Mouse (Mus musculus): ENCODE data around the gene Trex1. TPM values are rescaled to one million over a fixed set of nuclear protein-coding genes. Genes with fewer than 3 reads are reported as not detected.

Trex1 gene
- polyA plus RNA-seq, 1 experiment from 2014 or later = 16.1 TPM

- H3K27me3 ChIP-seq (replicated peaks; ENCODE audit: control insufficient read depth, insufficient read depth, low read length) = no peaks in the 10 kb centered on the region
- no peak overlapping the region for H3K4me2 ChIP-seq (replicated peaks; ENCODE audit: low read depth)
- H3K36me3 ChIP-seq (ENCODE audit: control insufficient read depth, insufficient read depth) = peaks cover 18% of the 10 kb centered on the region
- H3K4me1 ChIP-seq (replicated peaks; ENCODE audit: control insufficient read depth, insufficient read depth, low read length) = peaks cover 7% of the 10 kb centered on the region; the same call in 1 of the 2 replicates
- 79% methylated on average over 6 of the region's 6 CpGs for WGBS
- no peak overlapping the region for H3K9ac ChIP-seq (ENCODE audit: low read depth, low read length)
- H3K4me3 ChIP-seq (ENCODE audit: low read depth, low read length) = no peak overlapping the region
- H3K9me3 ChIP-seq (ENCODE audit: control insufficient read depth) = no peaks in the 10 kb centered on the region
- H3K27ac ChIP-seq (ENCODE audit: low read depth, low read length) = no peak overlapping the region
- no peak for TF ChIP-seq CTCF (IDR thresholded peaks at IDR 0.05; ENCODE audit: low read depth)
- ATAC-seq = no peak
Observed at GRCm38 (mm10) chr9:109032435-109032834, 27.1 kb downstream of the Trex1 start.

GRCm38 (mm10) chr9:109031686-109032085 is 27.8 kb downstream of the Trex1 start:
- H3K4me2 ChIP-seq (replicated peaks; ENCODE audit: low read depth) = no peak overlapping the region
- peaks cover 25% of the 10 kb centered on the region for H3K36me3 ChIP-seq (ENCODE audit: control insufficient read depth, insufficient read depth)
- no peak overlapping the region for H3K27ac ChIP-seq (ENCODE audit: low read depth, low read length)
- no peak overlapping the region for H3K9ac ChIP-seq (ENCODE audit: low read depth, low read length)
- H3K27me3 ChIP-seq (replicated peaks; ENCODE audit: control insufficient read depth, insufficient read depth, low read length) = no peaks in the 10 kb centered on the region
- 89% methylated on average over 8 of the region's 8 CpGs for WGBS
- peaks cover 7% of the 10 kb centered on the region; the same call in 1 of the 2 replicates for H3K4me1 ChIP-seq (replicated peaks; ENCODE audit: control insufficient read depth, insufficient read depth, low read length)
- H3K4me3 ChIP-seq (ENCODE audit: low read depth, low read length) = no peak overlapping the region
- TF ChIP-seq CTCF (IDR thresholded peaks at IDR 0.05; ENCODE audit: low read depth) = no peak
- no peaks in the 10 kb centered on the region for H3K9me3 ChIP-seq (ENCODE audit: control insufficient read depth)
- no peak for ATAC-seq

GRCm38 (mm10) chr9:109031001-109031400 is 28.5 kb downstream of the Trex1 start:
- WGBS = 92% methylated on average over 7 of the region's 7 CpGs
- Histone ChIP-seq H3K4me1 (replicated peaks; ENCODE audit: control insufficient read depth, insufficient read depth, low read length) (peaks cover 7% of the 10 kb centered on the region; the same call in 1 of the 2 replicates), H3K36me3 (ENCODE audit: control insufficient read depth, insufficient read depth) (peaks cover 29% of the 10 kb centered on the region), H3K4me3 (ENCODE audit: low read depth, low read length) (no peak overlapping the region), H3K4me2 (replicated peaks; ENCODE audit: low read depth) (no peak overlapping the region), H3K9me3 (ENCODE audit: control insufficient read depth) (no peaks in the 10 kb centered on the region), H3K27ac (ENCODE audit: low read depth, low read length) (no peak overlapping the region), H3K9ac (ENCODE audit: low read depth, low read length) (no peak overlapping the region), H3K27me3 (replicated peaks; ENCODE audit: control insufficient read depth, insufficient read depth, low read length) (no peaks in the 10 kb centered on the region)
- no peak; the same call in 1 of the 2 replicates for ATAC-seq
- TF ChIP-seq CTCF (IDR thresholded peaks at IDR 0.05; ENCODE audit: low read depth) = no peak

- ATAC-seq = no peak
Observed at GRCm38 (mm10) chr9:109030312-109030711, 29.2 kb downstream of the Trex1 start.

GRCm38 (mm10) chr9:109028919-109029318 is 30.6 kb downstream of the Trex1 start:
- H3K4me3 ChIP-seq (ENCODE audit: low read depth, low read length) = no peak overlapping the region
- WGBS = 44% methylated on average over 5 of the region's 5 CpGs
- TF ChIP-seq CTCF (IDR thresholded peaks at IDR 0.05; ENCODE audit: low read depth) = no peak
- H3K4me2 ChIP-seq (replicated peaks; ENCODE audit: low read depth) = no peak overlapping the region
- peak overlapping the region; percentile 46; the same call in 1 of the 2 replicates for H3K27ac ChIP-seq (ENCODE audit: low read depth, low read length)
- H3K4me1 ChIP-seq (replicated peaks; ENCODE audit: control insufficient read depth, insufficient read depth, low read length) = peaks cover 7% of the 10 kb centered on the region; the same call in 1 of the 2 replicates
- H3K9me3 ChIP-seq (ENCODE audit: control insufficient read depth) = no peaks in the 10 kb centered on the region
- no peak overlapping the region for H3K9ac ChIP-seq (ENCODE audit: low read depth, low read length)
- ATAC-seq = peak; percentile 28
- H3K27me3 ChIP-seq (replicated peaks; ENCODE audit: control insufficient read depth, insufficient read depth, low read length) = no peaks in the 10 kb centered on the region
- peaks cover 40% of the 10 kb centered on the region for H3K36me3 ChIP-seq (ENCODE audit: control insufficient read depth, insufficient read depth)

More at GRCm38 (mm10) chr9:109030312-109030711, 29.2 kb downstream of the Trex1 start:
- peaks cover 34% of the 10 kb centered on the region for H3K36me3 ChIP-seq (ENCODE audit: control insufficient read depth, insufficient read depth)
- no peak overlapping the region for H3K9ac ChIP-seq (ENCODE audit: low read depth, low read length)
- no peak for TF ChIP-seq CTCF (IDR thresholded peaks at IDR 0.05; ENCODE audit: low read depth)
- H3K4me2 ChIP-seq (replicated peaks; ENCODE audit: low read depth) = no peak overlapping the region
- peaks cover 7% of the 10 kb centered on the region; the same call in 1 of the 2 replicates for H3K4me1 ChIP-seq (replicated peaks; ENCODE audit: control insufficient read depth, insufficient read depth, low read length)
- 71% methylated on average over 3 of the region's 3 CpGs for WGBS
- H3K27me3 ChIP-seq (replicated peaks; ENCODE audit: control insufficient read depth, insufficient read depth, low read length) = no peaks in the 10 kb centered on the region
- no peak overlapping the region for H3K27ac ChIP-seq (ENCODE audit: low read depth, low read length)
- H3K9me3 ChIP-seq (ENCODE audit: control insufficient read depth) = no peaks in the 10 kb centered on the region
- H3K4me3 ChIP-seq (ENCODE audit: low read depth, low read length) = no peak overlapping the region

GRCm38 (mm10) chr9:109028421-109028820 is 31.1 kb downstream of the Trex1 start:
- Histone ChIP-seq H3K9ac (ENCODE audit: low read depth, low read length) (no peak overlapping the region), H3K4me2 (replicated peaks; ENCODE audit: low read depth) (no peak overlapping the region), H3K27me3 (replicated peaks; ENCODE audit: control insufficient read depth, insufficient read depth, low read length) (no peaks in the 10 kb centered on the region), H3K36me3 (ENCODE audit: control insufficient read depth, insufficient read depth) (peaks cover 40% of the 10 kb centered on the region), H3K9me3 (ENCODE audit: control insufficient read depth) (no peaks in the 10 kb centered on the region), H3K4me1 (replicated peaks; ENCODE audit: control insufficient read depth, insufficient read depth, low read length) (peaks cover 7% of the 10 kb centered on the region; the same call in 1 of the 2 replicates), H3K27ac (ENCODE audit: low read depth, low read length) (peak overlapping the region; percentile 46; the same call in 1 of the 2 replicates), H3K4me3 (ENCODE audit: low read depth, low read length) (no peak overlapping the region)
- 76% methylated on average over 3 of the region's 3 CpGs for WGBS
- no peak for ATAC-seq
- no peak for TF ChIP-seq CTCF (IDR thresholded peaks at IDR 0.05; ENCODE audit: low read depth)

All from intestine, postnatal 0 days (tissue).